Mouse (Mus musculus) limb, embryonic 10.5 days (tissue): ENCODE measurements around the gene Gpatch2l. TPM values are rescaled to one million over a fixed set of nuclear protein-coding genes. Genes with fewer than 3 reads are reported as not detected.

ENCODE experiments used
- polyA plus RNA-seq: library from polyadenylated mRNA; unstranded; fragments of >200 nt; fragmentation: Nextera tagmentation; extraction: Ambion mirVana; gene quantifications from 2 replicates; pipeline ENCODE4 v1.2.1, GENCODE M21; 2016

Gpatch2l gene
- polyA plus RNA-seq, 1 experiment from 2014 or later = 18.0 TPM

Other genes with a start within 250 kb of the Gpatch2l start
- 15.7 and 24.3 TPM in 2 replicates for gene Tgfb3, start 162.8 kb upstream of the Gpatch2l start, polyA plus RNA-seq
- 61.2 and 71.6 TPM in 2 replicates for gene Ift43, start 159.3 kb upstream of the Gpatch2l start, polyA plus RNA-seq
- 0.06 and 0.15 TPM in 2 replicates for gene Esrrb, start 119.3 kb downstream of the Gpatch2l start, polyA plus RNA-seq